Mouse (Mus musculus) liver, embryonic 11.5 days (tissue): ENCODE data around the gene Hist2h3b. TPM values are rescaled to one million over a fixed set of nuclear protein-coding genes. Genes with fewer than 3 reads are reported as not detected.

Source experiments
- ATAC-seq: fragments of 200-750 bp; cut with Nextera tagmentation; replicated peaks from 2 replicates; pipeline ENCODE4 v1.8.0; 2017; ENCODE audit warnings: moderate number of reproducible peaks, mild to moderate bottlenecking, moderate TSS enrichment, moderate library complexity; ENCODE audit not compliant: low FRiP score
- DNase-seq: peaks from one replicate; pipeline ENCODE4 v3.0.0-alpha.2; 2017; ENCODE audit warnings: low spot score
- H3K27ac ChIP-seq: fragments of 300-500 bp; sonication (generic); 2 replicates; pipeline ENCODE4 v1.5.1; 2014; ENCODE audit warnings: mild to moderate bottlenecking, low read depth, low read length, control low read depth
- H3K27me3 ChIP-seq: fragments of 300-500 bp; sonication (generic); replicated peaks from 2 replicates; pipeline ENCODE4 v1.6.1; 2014; ENCODE audit warnings: low read length, mixed read lengths; ENCODE audit not compliant: control insufficient read depth, insufficient read depth
- H3K36me3 ChIP-seq: fragments of 300-500 bp; sonication (generic); 2 replicates; pipeline ENCODE4 v1.6.1; 2014; ENCODE audit warnings: mild to moderate bottlenecking, low read length, moderate library complexity, mixed read lengths; ENCODE audit not compliant: control insufficient read depth, insufficient read depth
- H3K4me1 ChIP-seq: fragments of 300-500 bp; sonication (generic); replicated peaks from 2 replicates; pipeline ENCODE4 v1.6.1; 2014; ENCODE audit warnings: low read length, mixed read lengths; ENCODE audit not compliant: control insufficient read depth, insufficient read depth
- H3K4me2 ChIP-seq: fragments of 300-500 bp; sonication (generic); 2 replicates; pipeline ENCODE4 v1.6.1; 2014; ENCODE audit warnings: mild to moderate bottlenecking, control low read depth, moderate library complexity
- H3K4me3 ChIP-seq: fragments of 300-500 bp; sonication (generic); 2 replicates; pipeline ENCODE4 v1.5.1; 2014; ENCODE audit warnings: low read depth, low read length, control low read depth
- H3K9ac ChIP-seq: fragments of 300-500 bp; sonication (generic); 2 replicates; pipeline ENCODE4 v1.6.1; 2014; ENCODE audit warnings: low read depth, low read length, control low read depth
- H3K9me3 ChIP-seq: fragments of 300-500 bp; sonication (generic); 2 replicates; pipeline ENCODE4 v1.6.1; 2016; ENCODE audit warnings: low read length, inconsistent platforms, mixed read lengths; ENCODE audit not compliant: control insufficient read depth
- WGBS: fragments of 180-500 bp; shearing (Covaris S2); extraction: QIAGEN DNeasy Blood & Tissue Kit; methylation state at CpG from one replicate; pipeline ENCODE4 v1.1.7; 2014; 5-methylcytosine and 5-hydroxymethylcytosine counted together
- microRNA-seq: library from miRNA; unstranded; fragments of <30 nt; microRNA quantifications from one replicate; pipeline ENCODE4, GENCODE M21; 2017; ENCODE audit warnings: borderline number of aligned reads
- polyA plus RNA-seq: library from polyadenylated mRNA; unstranded; fragments of >200 nt; fragmentation: Nextera tagmentation; extraction: Ambion mirVana; gene quantifications from 2 replicates; pipeline ENCODE4 v1.2.1, GENCODE M21; 2014

The Hist2h3b gene
- polyA plus RNA-seq, 1 experiment from 2014 or later, result 60.2 TPM

DNA sequence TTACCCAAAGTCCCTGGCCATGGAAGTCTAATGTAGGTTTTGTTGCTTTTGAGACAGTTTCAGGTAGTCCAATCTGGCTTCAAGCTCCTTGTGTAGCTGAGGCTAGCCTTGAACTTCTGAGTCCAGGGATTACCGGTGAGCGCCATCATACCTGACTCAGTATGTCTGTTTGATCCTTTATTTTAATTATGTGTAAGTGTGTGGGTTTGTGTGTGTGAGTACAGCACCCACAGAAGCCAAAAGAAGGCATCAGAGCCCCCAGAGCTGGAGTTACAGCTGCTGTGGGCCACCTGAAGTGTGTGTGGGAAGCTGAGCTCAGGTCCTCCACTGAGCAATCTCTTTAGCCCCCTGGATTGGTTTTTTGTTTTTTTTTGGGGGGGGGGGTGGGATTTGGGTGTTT is 31.1 kb downstream of the Hist2h3b start:
- WGBS, result 91% methylated on average over 2 of the region's 2 CpGs
- no peak for ATAC-seq
- no peak overlapping the region for H3K9ac ChIP-seq
- H3K4me3 ChIP-seq, result no peak overlapping the region
- H3K9me3 ChIP-seq, result no peaks in the 10 kb centered on the region
- H3K4me1 ChIP-seq, result no peaks in the 10 kb centered on the region
- H3K27me3 ChIP-seq, result peaks cover 3% of the 10 kb centered on the region; the same call in 1 of the 2 replicates
- H3K36me3 ChIP-seq, result no peaks in the 10 kb centered on the region
- no peak for DNase-seq
- no peak overlapping the region for H3K4me2 ChIP-seq
- no peak overlapping the region for H3K27ac ChIP-seq

DNA sequence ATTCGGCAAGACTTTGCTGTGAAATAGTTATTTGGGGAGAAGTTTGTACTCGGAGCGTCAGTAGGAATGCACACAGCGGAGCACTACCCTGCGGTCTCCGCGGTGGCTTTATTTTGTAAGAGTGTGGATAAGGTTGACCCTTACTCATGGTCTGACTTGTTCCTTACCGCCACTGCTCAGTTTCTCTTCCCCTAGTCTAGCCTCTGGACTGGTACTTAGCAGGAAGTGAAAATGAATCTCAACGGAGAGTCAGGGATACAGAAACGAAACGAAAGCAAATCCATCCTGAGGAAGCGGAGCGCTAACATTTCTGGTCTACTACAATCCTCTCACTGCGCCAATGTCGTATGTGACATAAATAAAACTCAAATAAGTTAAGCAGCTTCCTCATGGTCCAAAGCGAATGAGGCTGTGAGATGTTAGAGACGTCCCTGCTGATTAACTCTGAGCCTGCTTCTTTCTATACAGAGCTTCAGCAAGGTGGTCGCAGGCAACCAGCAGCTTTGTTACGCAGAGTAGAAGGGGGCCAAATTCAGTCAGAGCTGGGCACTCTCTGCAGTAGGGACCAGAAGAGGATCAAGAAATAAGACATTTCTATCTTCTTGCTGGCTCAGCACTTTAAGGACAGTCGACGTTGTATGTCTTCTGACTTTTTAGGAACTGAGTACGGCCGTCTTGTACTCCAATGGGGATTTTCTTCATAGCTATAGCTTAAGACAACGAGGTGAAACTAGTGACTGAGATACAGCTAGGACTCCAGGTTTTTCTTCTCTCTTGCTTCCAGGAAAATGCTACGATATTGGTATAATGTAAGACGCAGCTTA is 32.5 kb downstream of the Hist2h3b start:
- no peak for DNase-seq
- H3K36me3 ChIP-seq, result no peaks in the 10 kb centered on the region
- H3K27ac ChIP-seq, result no peak overlapping the region
- no peak overlapping the region for H3K9ac ChIP-seq
- peak overlapping the region; percentile 54 for H3K4me2 ChIP-seq
- no peaks in the 10 kb centered on the region for H3K4me1 ChIP-seq
- no peaks in the 10 kb centered on the region for H3K9me3 ChIP-seq
- WGBS, result 57% methylated on average over 26 of the region's 26 CpGs
- H3K4me3 ChIP-seq, result peak overlapping the region; percentile 30; the same call in 1 of the 2 replicates
- ATAC-seq, result no peak
- H3K27me3 ChIP-seq, result peaks cover 3% of the 10 kb centered on the region; the same call in 1 of the 2 replicates

DNA sequence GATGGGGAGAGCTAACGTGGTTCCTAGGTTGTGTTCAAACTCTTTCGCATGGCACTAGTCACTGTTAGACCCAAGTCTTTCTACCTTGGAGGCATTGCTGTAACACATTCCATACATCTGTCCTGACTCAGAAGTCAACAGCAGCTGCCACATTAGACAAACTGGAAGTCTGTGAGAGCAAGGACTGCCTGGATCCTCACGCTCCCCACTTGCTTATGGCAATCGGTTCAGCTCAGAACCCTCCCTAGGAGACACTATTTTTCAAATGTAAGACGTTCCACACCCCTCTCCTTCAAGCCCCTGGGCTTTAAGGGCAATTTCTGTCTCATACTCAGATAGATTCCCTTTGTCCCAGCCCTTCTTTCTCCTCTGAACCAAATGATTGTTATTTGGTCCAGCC is 33.6 kb downstream of the Hist2h3b start:
- Histone ChIP-seq H3K36me3 (no peaks in the 10 kb centered on the region), H3K4me3 (no peak overlapping the region), H3K9me3 (no peaks in the 10 kb centered on the region), H3K27me3 (peaks cover 3% of the 10 kb centered on the region; the same call in 1 of the 2 replicates), H3K9ac (no peak overlapping the region), H3K4me1 (no peaks in the 10 kb centered on the region), H3K27ac (no peak overlapping the region), H3K4me2 (no peak overlapping the region)
- DNase-seq (no peak), ATAC-seq (no peak)
- 81% methylated on average over 5 of the region's 5 CpGs for WGBS

DNA sequence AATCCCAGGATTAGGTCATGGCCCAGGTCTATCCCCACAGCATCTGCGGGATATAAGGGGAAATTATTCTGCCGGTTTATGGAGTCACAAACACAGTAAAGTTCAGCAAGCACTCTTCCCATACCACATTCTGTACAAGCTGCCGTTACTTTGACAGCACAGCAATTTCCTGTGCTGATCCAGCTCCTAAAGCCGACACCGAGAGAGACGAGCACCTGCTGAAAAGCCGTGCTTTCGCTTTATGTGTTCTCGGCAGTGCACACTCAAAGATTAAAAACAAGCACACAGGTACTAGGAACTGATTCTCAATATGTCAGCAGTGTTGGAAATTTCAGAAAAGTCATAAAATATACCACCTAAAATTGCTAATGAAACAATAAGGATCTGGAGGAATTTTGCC is 38.1 kb downstream of the Hist2h3b start:
- H3K4me1 ChIP-seq, result no peaks in the 10 kb centered on the region
- WGBS, result 76% methylated on average over 9 of the region's 9 CpGs
- H3K4me3 ChIP-seq, result no peak overlapping the region
- DNase-seq, result no peak
- H3K9ac ChIP-seq, result no peak overlapping the region
- no peaks in the 10 kb centered on the region for H3K36me3 ChIP-seq
- no peak for ATAC-seq
- no peak overlapping the region for H3K27ac ChIP-seq
- no peak overlapping the region for H3K4me2 ChIP-seq
- H3K27me3 ChIP-seq, result no peaks in the 10 kb centered on the region
- no peaks in the 10 kb centered on the region for H3K9me3 ChIP-seq

DNA sequence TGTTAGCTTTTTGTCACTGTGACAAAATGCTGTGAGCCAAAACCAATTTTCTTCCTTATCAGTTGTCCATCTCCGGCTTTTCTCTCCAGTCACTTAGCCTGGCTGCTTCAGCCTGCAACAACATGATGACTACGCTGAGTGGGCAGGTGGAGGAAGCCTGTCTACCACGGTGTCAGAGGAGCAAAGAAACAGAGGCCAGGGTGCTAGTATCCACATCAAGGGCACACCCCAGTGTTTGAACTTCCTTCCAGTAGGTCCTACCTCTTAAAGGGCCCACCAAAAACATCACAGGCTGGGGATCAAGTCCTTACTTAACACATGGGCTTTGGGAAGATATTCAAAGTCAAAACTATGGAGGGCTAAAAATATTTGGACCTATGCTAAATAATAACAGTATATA is 41.0 kb downstream of the Hist2h3b start:
- H3K4me3 ChIP-seq, result no peak overlapping the region
- DNase-seq (no peak), ATAC-seq (no peak)
- no peak overlapping the region for H3K4me2 ChIP-seq
- H3K9me3 ChIP-seq, result no peaks in the 10 kb centered on the region
- H3K4me1 ChIP-seq, result no peaks in the 10 kb centered on the region
- H3K27me3 ChIP-seq, result no peaks in the 10 kb centered on the region
- H3K36me3 ChIP-seq, result no peaks in the 10 kb centered on the region
- H3K27ac ChIP-seq, result no peak overlapping the region
- WGBS, result 42% methylated on average over 3 of the region's 3 CpGs
- H3K9ac ChIP-seq, result no peak overlapping the region

DNA sequence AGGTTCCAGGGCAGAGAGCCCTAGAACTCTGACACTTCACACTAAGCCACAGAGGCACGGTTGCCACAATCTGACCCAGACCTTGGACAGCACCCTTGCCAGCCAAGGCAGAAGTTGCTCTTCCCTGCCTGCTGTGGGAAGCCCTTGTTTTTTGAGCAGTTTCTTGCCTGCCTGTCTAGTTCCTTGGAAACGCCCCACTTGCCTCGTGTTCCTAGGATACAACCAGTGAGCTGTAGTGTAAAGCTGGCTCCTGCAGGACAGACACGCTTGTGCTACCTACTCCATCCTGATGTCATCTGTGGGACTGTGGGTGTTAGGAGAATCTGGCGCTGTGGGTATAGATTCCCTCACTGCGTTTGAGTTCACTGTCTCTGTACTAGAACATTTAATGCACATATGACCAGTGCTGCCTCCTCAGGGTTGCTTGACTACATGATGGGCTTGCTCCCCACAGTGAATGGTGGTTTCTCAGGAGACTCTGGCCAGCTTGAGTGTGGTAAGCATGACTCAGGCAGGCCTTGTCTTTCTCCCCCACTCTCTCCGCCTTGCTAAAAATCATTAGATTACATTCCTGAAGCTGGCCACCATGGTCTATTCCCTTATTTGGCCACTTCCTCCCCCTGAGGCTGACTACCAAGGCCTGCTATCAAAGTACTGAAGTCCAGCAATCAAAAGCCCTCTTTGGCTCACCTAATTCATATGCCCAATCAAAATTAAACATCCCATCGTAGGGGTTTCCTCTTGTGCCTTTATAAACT is 44.1 kb downstream of the Hist2h3b start:
- no peaks in the 10 kb centered on the region for H3K4me1 ChIP-seq
- no peak overlapping the region for H3K4me3 ChIP-seq
- no peak overlapping the region for H3K4me2 ChIP-seq
- WGBS, result 59% methylated on average over 8 of the region's 8 CpGs
- H3K27me3 ChIP-seq, result no peaks in the 10 kb centered on the region
- H3K36me3 ChIP-seq, result no peaks in the 10 kb centered on the region
- no peak overlapping the region for H3K9ac ChIP-seq
- ATAC-seq (no peak), DNase-seq (no peak)
- H3K27ac ChIP-seq, result no peak overlapping the region
- H3K9me3 ChIP-seq, result no peaks in the 10 kb centered on the region

Small RNAs within 50 kb of the gene (microRNA-seq; reads per million reads assigned to microRNA genes)
- gene Gm44492 (not detected), gene Gm47311 (not detected), gene Gm47313 (not detected)

Other genes with a start within 250 kb of the Hist2h3b start
- 17.4 and 18.5 TPM in 2 replicates for gene Vps45, start 210.2 kb upstream of the Hist2h3b start, polyA plus RNA-seq
- gene Otud7b, start 164.1 kb upstream of the Hist2h3b start, polyA plus RNA-seq, result 7.1 and 7.9 TPM in 2 replicates
- gene Mtmr11, start 106.7 kb upstream of the Hist2h3b start, polyA plus RNA-seq, result 6.8 and 8.8 TPM in 2 replicates
- 220 and 243 TPM in 2 replicates for gene Sf3b4, start 96.3 kb upstream of the Hist2h3b start, polyA plus RNA-seq
- 3.5 and 4.3 TPM in 2 replicates for gene Sv2a, start 87.5 kb upstream of the Hist2h3b start, polyA plus RNA-seq
- 93.8 and 98.8 TPM in 2 replicates for gene Bola1, start 48.9 kb upstream of the Hist2h3b start, polyA plus RNA-seq
- 0.92 TPM in 1 of 2 replicates, not detected in the other for gene Hist2h2ab, start 48.8 kb upstream of the Hist2h3b start, polyA plus RNA-seq
- 13.7 and 14.7 TPM in 2 replicates for gene Hist2h2ac, start 47.8 kb upstream of the Hist2h3b start, polyA plus RNA-seq
- gene Hist2h2be, start 47.5 kb upstream of the Hist2h3b start, polyA plus RNA-seq, result 7.7 and 7.9 TPM in 2 replicates
- 5.8 and 8.0 TPM in 2 replicates for gene Hist2h3c2, start 29.5 kb upstream of the Hist2h3b start, polyA plus RNA-seq
- 27.8 and 34.5 TPM in 2 replicates for gene Hist2h2aa2, start 28.4 kb upstream of the Hist2h3b start, polyA plus RNA-seq
- 12.1 and 12.7 TPM in 2 replicates for gene Hist2h2aa1, start 23.2 kb upstream of the Hist2h3b start, polyA plus RNA-seq
- 0.93 and 1.5 TPM in 2 replicates for gene Hist2h3c1, start 22.0 kb upstream of the Hist2h3b start, polyA plus RNA-seq
- gene Hist2h4, start 5.3 kb upstream of the Hist2h3b start, polyA plus RNA-seq, result 3.5 and 5.0 TPM in 2 replicates
- gene Hist2h2bb, start 1.1 kb downstream of the Hist2h3b start, polyA plus RNA-seq, result 15.1 and 18.9 TPM in 2 replicates
- gene Fcgr1, start 25.3 kb downstream of the Hist2h3b start, polyA plus RNA-seq, result 4.1 TPM in 2 replicates
- gene BC107364, start 183.7 kb downstream of the Hist2h3b start, polyA plus RNA-seq, result not detected in 2 replicates